Mouse (Mus musculus) inflammation-experienced regulatory T-cells, adult 6 months (primary cell): Measurements from ENCODE around the gene Mrgprx1. TPM values are rescaled to one million over a fixed set of nuclear protein-coding genes. Genes with fewer than 3 reads are reported as not detected.

Experiments
- ATAC-seq: one replicate; pipeline ENCODE4 v1.8.0; 2017
- polyA plus RNA-seq, 3 experiments: library from polyadenylated mRNA; unstranded; fragments of 100-300 nt; shearing (Covaris generic); gene quantifications; one replicate each; pipeline ENCODE4 v1.2.1; 2017

Mrgprx1 gene
- polyA plus RNA-seq, result not detected

GRCm38 (mm10) chr7:48027497-48027896, at the start of gene Mrgprx1:
Gene Mrgprx1 (minus strand): TSS chr7:48027597.
- no peak for ATAC-seq

GRCm38 (mm10) chr7:48075521-48075920, 48.1 kb upstream of the Mrgprx1 start:
- no peak for ATAC-seq

DNA sequence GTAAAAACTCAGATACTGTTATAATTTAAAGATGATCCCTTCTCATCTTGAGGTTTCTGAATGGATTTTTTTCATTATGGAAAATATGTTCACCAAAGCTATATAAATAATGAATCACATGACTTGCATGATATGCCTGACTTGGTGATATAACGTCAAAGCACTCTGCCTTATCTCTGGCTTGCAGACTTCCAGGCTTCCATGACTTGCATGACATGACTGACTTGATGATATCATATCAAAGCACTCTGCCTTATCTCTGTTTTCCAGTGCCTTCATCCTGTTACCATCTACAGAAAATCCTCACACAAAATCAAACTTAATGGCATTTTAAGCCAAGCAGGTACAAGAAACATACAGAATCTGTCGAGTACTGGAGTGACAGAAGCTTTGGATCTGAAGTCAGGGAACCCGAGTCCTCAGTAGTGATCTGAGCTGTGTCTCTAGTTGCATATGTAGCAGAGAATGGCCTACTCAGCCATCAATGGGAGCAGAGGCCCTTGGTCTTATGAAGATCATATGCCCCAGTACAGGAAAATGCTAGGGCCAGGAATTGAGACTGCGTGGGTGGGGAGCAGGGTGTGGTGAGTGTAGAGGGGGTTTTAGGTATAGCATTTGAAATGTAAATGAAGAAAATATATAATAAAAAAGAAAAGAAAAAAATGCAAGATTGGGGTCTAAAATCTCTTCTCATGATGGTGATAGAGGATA, 19.2 kb upstream of the Mrgprx1 start:
- ATAC-seq, result no peak

DNA sequence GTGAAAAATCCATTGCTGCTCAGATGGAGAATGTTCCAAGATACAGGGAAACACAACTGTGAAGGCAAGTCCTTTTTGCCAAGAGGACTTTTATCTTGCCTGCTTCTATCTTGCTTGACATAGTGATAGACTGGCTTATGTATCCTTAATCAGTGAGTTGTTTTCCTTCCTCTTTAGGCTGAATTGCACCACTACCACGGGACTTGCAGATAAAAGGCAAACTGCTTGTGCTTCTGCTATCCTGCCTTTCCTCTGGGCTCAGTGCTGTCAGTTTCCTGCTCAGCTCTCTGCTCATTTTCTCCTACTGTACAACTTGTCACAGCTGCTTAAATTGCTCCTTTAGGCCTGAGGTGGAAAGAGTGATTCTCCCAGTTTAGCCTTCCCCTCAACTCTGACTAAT, 16.6 kb upstream of the Mrgprx1 start:
- no peak for ATAC-seq

- ATAC-seq, result no peak
Measured at GRCm38 (mm10) chr7:48017874-48018273, 9.5 kb downstream of the Mrgprx1 start.

- ATAC-seq, result no peak
Measured at GRCm38 (mm10) chr7:47995689-47996088, 31.7 kb downstream of the Mrgprx1 start.

GRCm38 (mm10) chr7:47986752-47987151, 40.6 kb downstream of the Mrgprx1 start:
- no peak for ATAC-seq

DNA sequence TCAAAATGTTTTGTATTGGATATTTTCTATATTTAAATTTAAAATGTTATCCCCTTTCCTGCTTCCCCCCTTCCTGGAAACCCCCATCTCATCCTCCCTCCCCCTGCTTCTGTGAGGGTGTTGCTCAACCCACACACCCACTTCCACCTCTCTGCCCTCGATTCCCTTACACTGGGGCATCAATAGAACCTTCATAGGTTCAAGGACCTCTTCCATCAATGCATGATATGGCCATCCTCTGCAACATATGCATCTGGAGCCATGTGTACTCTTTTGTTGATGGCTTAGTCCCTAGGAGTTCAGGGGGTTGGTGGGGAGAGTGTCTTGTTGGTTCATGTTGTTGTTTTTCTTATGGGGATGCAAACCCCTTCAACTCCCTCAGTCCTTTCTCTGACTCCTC, 45.4 kb downstream of the Mrgprx1 start, which contains the start of gene Mrgpra4:
Gene Mrgpra4 (minus strand): TSS at position 101 of the 400 bp plus-strand sequence.
- no peak for ATAC-seq

Other genes with a start within 250 kb of the Mrgprx1 start
- not detected for gene Mrgpra4, start 45.5 kb downstream of the Mrgprx1 start, polyA plus RNA-seq
- gene Mrgprb5, start 141.4 kb upstream of the Mrgprx1 start, polyA plus RNA-seq, result not detected
- not detected for gene Mrgprb4, start 171.7 kb upstream of the Mrgprx1 start, polyA plus RNA-seq